Mouse (Mus musculus) kidney, embryonic 16.5 days (tissue): ENCODE measurements around the gene Samd4. TPM values are rescaled to one million over a fixed set of nuclear protein-coding genes. Genes with fewer than 3 reads are reported as not detected.

ENCODE experiments used
- ATAC-seq: fragments of 200-750 bp; cut with Nextera tagmentation; 2 replicates; pipeline ENCODE4 v1.8.0; 2017; ENCODE audit warnings: moderate TSS enrichment; ENCODE audit not compliant: low FRiP score, low TSS enrichment
- H3K27ac ChIP-seq: fragments of 300-500 bp; sonication (generic); 2 replicates; pipeline ENCODE4 v1.5.1; 2014; ENCODE audit warnings: low read length
- H3K27me3 ChIP-seq: fragments of 300-500 bp; sonication (generic); 2 replicates; pipeline ENCODE4 v1.6.1; 2014; ENCODE audit warnings: low read length, control low read depth, mixed read lengths; ENCODE audit not compliant: insufficient read depth
- H3K36me3 ChIP-seq: fragments of 300-500 bp; sonication (generic); 2 replicates; pipeline ENCODE4 v1.6.1; 2014; ENCODE audit warnings: low read length, control low read depth, mixed read lengths; ENCODE audit not compliant: insufficient read depth
- H3K4me1 ChIP-seq: fragments of 300-500 bp; sonication (generic); 2 replicates; pipeline ENCODE4 v1.6.1; 2014; ENCODE audit warnings: low read length, control low read depth, mixed read lengths; ENCODE audit not compliant: insufficient read depth
- H3K4me2 ChIP-seq: fragments of 300-500 bp; sonication (generic); replicated peaks from 2 replicates; pipeline ENCODE4 v1.6.1; 2014; ENCODE audit warnings: low read depth, low read length
- H3K4me3 ChIP-seq: fragments of 300-500 bp; sonication (generic); 2 replicates; pipeline ENCODE4 v1.5.1; 2014; ENCODE audit warnings: mild to moderate bottlenecking, low read length
- H3K9ac ChIP-seq: fragments of 300-500 bp; sonication (generic); replicated peaks from 2 replicates; pipeline ENCODE4 v1.6.1; 2014; ENCODE audit warnings: low read length
- H3K9me3 ChIP-seq: fragments of 300-500 bp; sonication (generic); 2 replicates; pipeline ENCODE4 v1.6.1; 2016; ENCODE audit warnings: low read length, control low read depth
- WGBS: fragments of 180-500 bp; shearing (Covaris S2); extraction: QIAGEN DNeasy Blood & Tissue Kit; methylation state at CpG from one replicate; pipeline ENCODE4 v1.1.7; 2014; 5-methylcytosine and 5-hydroxymethylcytosine counted together
- polyA plus RNA-seq: library from polyadenylated mRNA; unstranded; fragments of >200 nt; fragmentation: Nextera tagmentation; extraction: Ambion mirVana; gene quantifications from 2 replicates; pipeline ENCODE4 v1.2.1, GENCODE M21; 2015

Samd4 gene
- polyA plus RNA-seq, 1 experiment from 2014 or later = 4.6 TPM

DNA sequence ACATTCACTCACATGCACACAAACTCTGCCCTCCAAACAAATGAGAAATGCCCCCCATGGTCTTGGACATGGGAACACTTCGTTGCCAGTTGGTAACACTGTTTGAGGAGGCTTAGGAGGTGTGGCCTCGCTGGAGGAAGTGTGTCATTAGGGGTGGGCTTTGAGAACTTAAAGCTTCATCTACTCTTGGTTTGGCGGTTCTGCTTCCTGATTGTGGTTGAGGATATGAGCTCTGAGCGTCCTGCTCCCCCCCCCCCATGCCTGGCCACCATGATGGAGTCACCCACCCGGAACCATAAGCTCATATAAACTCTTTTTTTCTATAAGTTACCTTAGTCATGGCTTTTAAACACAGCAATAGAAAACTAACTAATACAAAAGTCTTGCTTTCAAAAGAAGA, 80.2 kb downstream of the Samd4 start:
- Histone ChIP-seq H3K9ac (no peak overlapping the region), H3K36me3 (no peaks in the 10 kb centered on the region), H3K4me2 (no peak overlapping the region), H3K27ac (no peak overlapping the region), H3K9me3 (no peaks in the 10 kb centered on the region), H3K27me3 (no peaks in the 10 kb centered on the region), H3K4me1 (peaks cover 22% of the 10 kb centered on the region), H3K4me3 (no peak overlapping the region)
- ATAC-seq = no peak
- 87% methylated on average over 5 of the region's 5 CpGs for WGBS

DNA sequence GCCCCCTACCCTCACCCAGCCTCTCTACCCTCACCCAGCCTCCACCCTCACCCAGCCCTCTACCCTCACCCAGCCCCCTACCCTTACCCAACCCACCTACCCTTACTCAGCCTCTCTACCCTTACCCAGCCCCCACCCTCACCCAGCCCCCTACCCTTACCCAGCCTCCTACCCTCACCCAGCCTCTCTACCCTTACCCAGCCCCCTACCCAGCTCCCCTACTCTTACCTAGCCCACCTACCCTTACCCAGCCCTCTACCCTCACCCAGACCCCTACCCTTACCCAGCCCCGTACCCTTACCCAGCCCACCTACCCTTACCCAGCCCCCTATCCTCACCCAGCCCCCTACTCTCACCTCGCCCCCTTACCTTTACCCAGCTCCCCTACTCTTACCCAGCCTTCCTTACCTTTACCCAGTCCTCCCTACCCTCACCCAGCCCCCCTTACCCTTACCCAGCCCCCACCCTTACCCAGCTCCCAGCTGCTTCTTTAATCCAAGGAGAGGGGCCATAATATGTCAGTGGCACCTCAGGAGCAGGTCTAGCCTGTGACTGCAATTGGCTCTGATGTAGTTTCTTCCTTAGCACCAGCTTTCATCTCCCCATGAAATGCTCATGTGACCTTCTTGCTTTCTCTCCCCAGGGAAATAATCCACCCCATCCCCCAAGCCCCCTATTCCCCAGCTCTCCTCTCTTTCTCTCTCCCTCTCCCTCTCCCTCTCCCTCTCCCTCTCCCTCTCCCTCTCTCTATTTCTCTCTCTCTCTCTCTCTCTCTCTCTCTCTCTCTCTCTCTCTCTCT, 81.6 kb downstream of the Samd4 start:
- ATAC-seq = peak; percentile 27; the same call in 1 of the 2 replicates
- H3K27ac ChIP-seq = no peak overlapping the region

DNA sequence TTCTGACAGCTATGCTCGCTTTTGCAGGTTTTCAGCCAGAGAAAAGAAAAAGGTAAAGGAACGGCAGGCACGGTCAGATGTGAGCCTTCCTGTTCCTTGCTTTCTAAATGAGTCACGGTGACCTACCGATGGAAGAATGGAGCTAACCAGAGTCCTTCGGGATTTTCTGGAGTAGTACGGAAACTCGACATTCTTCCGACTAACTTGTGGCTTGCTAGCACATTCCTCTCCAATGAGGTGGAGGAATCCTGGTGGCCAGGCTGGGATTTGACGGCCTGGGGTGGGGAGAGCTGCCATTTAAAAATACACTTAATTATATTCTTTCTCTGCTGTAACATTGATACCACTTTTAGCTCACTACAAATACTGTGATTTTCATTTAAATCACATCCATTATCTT, 83.6 kb downstream of the Samd4 start:
- 39% methylated on average over 10 of the region's 10 CpGs for WGBS
- no peak overlapping the region for H3K27ac ChIP-seq
- no peak for ATAC-seq

More for the DNA sequence above, 81.6 kb downstream of the Samd4 start:
- no peak overlapping the region for H3K4me3 ChIP-seq
- H3K27me3 ChIP-seq = no peaks in the 10 kb centered on the region
- H3K4me1 ChIP-seq = peaks cover 22% of the 10 kb centered on the region
- 88% methylated on average over 2 of the region's 2 CpGs for WGBS
- no peaks in the 10 kb centered on the region for H3K9me3 ChIP-seq
- H3K4me2 ChIP-seq = no peak overlapping the region
- no peaks in the 10 kb centered on the region for H3K36me3 ChIP-seq
- no peak overlapping the region for H3K9ac ChIP-seq

DNA sequence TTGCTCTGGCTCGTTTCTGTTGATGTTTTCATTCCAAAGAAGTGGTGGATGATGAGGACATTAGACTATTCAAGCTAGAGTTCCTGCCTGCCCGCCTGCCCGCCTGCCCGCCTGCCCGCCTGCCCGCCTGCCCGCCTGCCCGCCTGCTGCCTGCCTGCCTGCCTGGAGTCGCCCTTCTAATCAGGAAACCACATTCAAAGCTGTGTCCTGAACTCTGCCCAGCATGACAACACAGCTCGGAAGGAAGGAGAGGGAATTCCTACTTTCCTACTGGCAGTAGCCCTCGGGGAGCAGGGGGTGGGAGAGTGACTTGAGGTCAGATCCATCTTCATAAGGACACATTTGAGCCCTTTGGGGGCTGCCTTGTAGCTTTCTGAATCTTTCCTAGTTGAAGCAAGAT, 85.4 kb downstream of the Samd4 start:
- no peaks in the 10 kb centered on the region for H3K9me3 ChIP-seq
- no peak overlapping the region for H3K4me3 ChIP-seq
- H3K4me1 ChIP-seq = peaks cover 30% of the 10 kb centered on the region
- H3K27me3 ChIP-seq = no peaks in the 10 kb centered on the region
- H3K36me3 ChIP-seq = no peaks in the 10 kb centered on the region
- no peak for ATAC-seq
- H3K9ac ChIP-seq = no peak overlapping the region
- no peak overlapping the region for H3K27ac ChIP-seq
- whole genome bisulfite sequencing = 59% methylated on average over 11 of the region's 11 CpGs
- no peak overlapping the region for H3K4me2 ChIP-seq

More for the DNA sequence above, 83.6 kb downstream of the Samd4 start:
- Histone ChIP-seq H3K36me3 (no peaks in the 10 kb centered on the region), H3K4me2 (peak overlapping the region; percentile 33), H3K9ac (no peak overlapping the region), H3K9me3 (no peaks in the 10 kb centered on the region), H3K4me3 (no peak overlapping the region), H3K4me1 (peaks cover 27% of the 10 kb centered on the region), H3K27me3 (no peaks in the 10 kb centered on the region)

DNA sequence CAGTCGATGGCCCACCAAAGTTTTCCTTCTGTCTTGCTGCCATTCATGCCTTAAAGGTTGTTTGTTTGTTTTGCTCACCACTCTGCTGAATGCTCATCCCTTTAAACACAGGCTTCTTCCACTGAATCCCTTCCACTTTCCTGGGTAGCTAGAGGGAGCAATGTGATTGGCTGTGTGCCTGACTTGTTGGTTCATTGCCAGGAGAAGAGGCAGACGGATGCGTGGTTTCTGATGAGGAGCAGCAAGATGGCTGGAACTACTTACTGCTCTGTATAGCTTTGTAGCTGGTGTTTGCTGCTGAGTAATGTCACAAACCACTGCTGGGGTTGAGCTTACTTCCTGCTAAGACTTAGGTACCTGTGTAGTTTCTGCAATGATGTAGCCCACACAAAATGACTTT, 88.0 kb downstream of the Samd4 start:
- Histone ChIP-seq H3K4me1 (peaks cover 26% of the 10 kb centered on the region), H3K4me3 (no peak overlapping the region), H3K4me2 (no peak overlapping the region), H3K27me3 (no peaks in the 10 kb centered on the region), H3K9ac (no peak overlapping the region), H3K27ac (no peak overlapping the region), H3K36me3 (no peaks in the 10 kb centered on the region), H3K9me3 (no peaks in the 10 kb centered on the region)
- ATAC-seq = no peak
- WGBS = 67% methylated on average over 3 of the region's 3 CpGs

DNA sequence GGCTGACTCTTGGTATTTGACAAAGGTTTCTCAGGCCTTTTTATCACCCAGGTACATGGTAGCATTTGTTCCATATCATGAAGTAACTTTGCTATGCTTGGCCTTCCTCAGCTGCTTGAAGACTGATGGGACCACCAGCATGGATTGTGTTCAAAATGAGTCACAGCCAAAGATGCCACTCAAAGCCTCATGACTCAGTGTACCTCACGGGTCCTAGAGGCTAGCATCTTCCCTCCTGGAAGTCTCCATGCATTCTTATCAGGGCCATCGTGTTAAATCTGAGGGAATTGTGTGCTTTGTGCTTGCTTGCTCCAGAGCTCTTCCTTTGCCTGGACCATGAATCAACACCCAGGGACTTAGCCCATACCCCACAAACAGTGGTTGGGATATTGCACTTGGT, 89.1 kb downstream of the Samd4 start:
- Histone ChIP-seq H3K4me2 (no peak overlapping the region), H3K27me3 (no peaks in the 10 kb centered on the region), H3K9ac (no peak overlapping the region), H3K4me3 (no peak overlapping the region), H3K27ac (no peak overlapping the region), H3K4me1 (peaks cover 16% of the 10 kb centered on the region), H3K9me3 (no peaks in the 10 kb centered on the region), H3K36me3 (no peaks in the 10 kb centered on the region)
- 84% methylated on average over 2 of the region's 2 CpGs for WGBS
- no peak for ATAC-seq

DNA sequence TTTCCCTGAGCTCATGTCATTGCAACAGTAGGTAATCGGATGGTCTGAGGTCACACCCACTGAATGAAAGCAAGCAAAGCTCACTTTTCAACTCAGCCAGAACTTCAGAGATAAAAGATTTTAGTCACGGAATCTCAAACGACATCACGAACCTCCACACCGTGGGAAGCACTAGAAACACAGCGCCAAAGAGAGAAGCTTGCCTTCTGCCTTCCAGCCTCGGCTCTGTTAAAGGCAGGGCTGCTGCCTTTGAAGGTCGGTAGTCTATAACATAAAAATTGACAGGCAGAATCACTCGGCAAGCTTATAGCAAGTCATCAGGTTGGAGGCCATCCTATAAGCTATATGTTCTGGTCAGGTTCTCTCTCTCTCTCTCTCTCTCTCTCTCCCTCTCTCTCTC, 92.2 kb downstream of the Samd4 start:
- no peaks in the 10 kb centered on the region for H3K9me3 ChIP-seq
- no peak for ATAC-seq
- WGBS = 79% methylated on average over 9 of the region's 9 CpGs
- 0 out of 2 replicates have a peak, but pooled peaks cover 11% of the 10 kb centered on the region for H3K4me1 ChIP-seq
- H3K27me3 ChIP-seq = no peaks in the 10 kb centered on the region
- H3K36me3 ChIP-seq = no peaks in the 10 kb centered on the region
- no peak overlapping the region for H3K9ac ChIP-seq
- H3K4me2 ChIP-seq = no peak overlapping the region
- no peak overlapping the region for H3K4me3 ChIP-seq
- H3K27ac ChIP-seq = no peak overlapping the region

DNA sequence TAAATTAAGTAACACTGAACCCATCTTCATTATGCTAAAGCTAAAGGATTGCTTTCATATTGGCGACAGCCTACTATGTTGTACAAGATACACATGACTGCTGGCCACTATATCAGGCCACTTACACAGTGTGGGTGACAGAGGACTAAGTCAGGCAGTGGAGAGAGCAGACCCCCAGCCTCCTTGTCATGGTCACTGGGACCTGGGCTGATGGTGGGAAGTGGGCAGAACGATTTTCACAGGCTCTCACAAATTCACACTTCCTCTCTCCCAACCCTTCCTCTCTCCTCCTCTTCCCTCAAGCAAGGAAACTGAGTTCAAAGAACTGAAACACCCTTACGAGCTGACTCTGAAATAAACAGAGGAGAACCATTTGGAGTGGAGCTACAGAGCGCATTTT, 93.3 kb downstream of the Samd4 start:
- 59% methylated on average over 4 of the region's 4 CpGs for WGBS
- Histone ChIP-seq H3K4me1 (0 out of 2 replicates have a peak, but pooled peaks cover 6% of the 10 kb centered on the region), H3K9me3 (no peaks in the 10 kb centered on the region), H3K36me3 (no peaks in the 10 kb centered on the region), H3K9ac (no peak overlapping the region), H3K27me3 (no peaks in the 10 kb centered on the region), H3K4me3 (no peak overlapping the region), H3K27ac (no peak overlapping the region), H3K4me2 (no peak overlapping the region)
- ATAC-seq = no peak

DNA sequence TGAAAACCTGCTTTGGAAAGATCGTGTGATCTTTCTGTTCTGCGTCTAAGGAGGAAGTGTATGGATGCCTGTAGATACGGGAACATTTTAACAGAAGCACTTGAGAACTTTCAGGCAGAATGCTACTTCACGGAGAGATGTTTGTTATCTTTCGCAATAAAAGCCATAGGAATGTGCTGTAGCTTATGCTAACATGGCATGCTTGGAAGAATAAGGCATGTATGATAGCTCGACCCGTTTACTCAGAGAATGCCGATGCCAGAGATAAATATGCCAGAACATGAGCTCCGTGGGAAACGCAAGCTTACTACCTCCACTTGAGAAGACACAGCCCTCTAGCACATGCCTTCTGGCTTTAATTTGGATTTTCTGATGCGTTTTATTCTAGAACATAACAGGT, 94.1 kb downstream of the Samd4 start:
- Histone ChIP-seq H3K4me1 (0 out of 2 replicates have a peak, but pooled peaks cover 6% of the 10 kb centered on the region), H3K27me3 (no peaks in the 10 kb centered on the region), H3K9me3 (no peaks in the 10 kb centered on the region), H3K9ac (no peak overlapping the region), H3K4me3 (no peak overlapping the region), H3K36me3 (no peaks in the 10 kb centered on the region), H3K4me2 (no peak overlapping the region), H3K27ac (no peak overlapping the region)
- no peak for ATAC-seq
- 55% methylated on average over 11 of the region's 11 CpGs for WGBS

DNA sequence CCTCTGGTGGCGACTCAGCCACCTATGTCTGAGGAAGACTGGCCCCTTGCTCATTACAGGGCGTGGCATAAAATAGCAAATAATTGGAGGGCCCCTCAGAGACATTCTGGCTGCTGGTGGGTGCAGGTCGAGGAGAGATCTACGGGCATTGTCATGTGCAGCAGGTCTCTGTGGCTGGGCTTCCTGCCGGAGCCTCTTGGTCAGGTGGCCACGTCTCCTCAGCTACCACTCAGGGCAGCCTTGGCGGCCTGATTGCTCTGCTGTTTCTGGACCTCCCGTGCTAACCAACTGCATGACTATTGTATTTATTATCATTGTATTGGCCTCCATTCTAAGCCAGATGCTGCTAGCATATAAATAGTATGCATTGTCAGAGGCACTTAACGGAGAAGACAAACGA, 95.0 kb downstream of the Samd4 start:
- Histone ChIP-seq H3K9ac (no peak overlapping the region), H3K27me3 (no peaks in the 10 kb centered on the region), H3K27ac (no peak overlapping the region), H3K4me3 (no peak overlapping the region), H3K9me3 (no peaks in the 10 kb centered on the region), H3K36me3 (no peaks in the 10 kb centered on the region), H3K4me2 (no peak overlapping the region), H3K4me1 (0 out of 2 replicates have a peak, but pooled peaks cover 3% of the 10 kb centered on the region)
- no peak for ATAC-seq
- WGBS = 64% methylated on average over 10 of the region's 10 CpGs
